Mouse (Mus musculus) testis, adult 2 months (tissue): ENCODE measurements around the gene Arnt.

Source experiments
- CTCF ChIP-seq: fragments of 200-500 bp; IDR thresholded peaks from 2 replicates; pipeline ENCODE4 v1.5.1; 2012; ENCODE audit warnings: low read depth, mild to moderate bottlenecking, inconsistent platforms, low read length, moderate library complexity; ENCODE audit not compliant: control insufficient read depth, insufficient read depth, insufficient replicate concordance
- POLR2A ChIP-seq: fragments of 200-500 bp; IDR thresholded peaks from 2 replicates; pipeline ENCODE4 v1.6.1; 2012; ENCODE audit warnings: low read depth, mild to moderate bottlenecking, inconsistent platforms, low read length, moderate library complexity; ENCODE audit not compliant: control insufficient read depth

DNA sequence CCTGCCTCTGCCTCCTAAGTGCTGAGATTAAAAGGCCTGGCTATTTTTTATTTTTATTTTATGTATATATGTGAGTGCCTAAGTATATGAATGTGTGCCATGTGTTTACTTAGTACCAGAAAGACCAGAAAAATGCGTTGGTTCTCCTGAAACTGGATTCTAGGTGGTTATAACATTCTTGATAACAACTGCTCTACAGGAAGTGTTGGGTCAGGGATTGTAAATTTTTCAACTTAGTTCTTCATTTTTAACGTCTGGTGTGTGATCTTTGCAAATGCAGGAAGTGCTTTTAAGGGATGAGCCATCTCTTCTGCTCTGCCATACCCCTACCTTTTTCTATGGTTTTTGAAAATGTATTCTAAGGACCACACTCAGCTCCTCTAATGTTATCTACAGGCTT lies 52.2 kb downstream of the Arnt start:
- TF ChIP-seq CTCF (no peak), POLR2A (no peak)
